Mouse (Mus musculus) forebrain, embryonic 12.5 days (tissue): Measurements from ENCODE around the gene Nlrp4a. TPM values are rescaled to one million over a fixed set of nuclear protein-coding genes. Genes with fewer than 3 reads are reported as not detected.
"Not testable (repeated sequence)": the region's sequence is repeated elsewhere in the genome, so short reads cannot be mapped to it uniquely, and the experiment has no call there.

Source experiments
- ATAC-seq: fragments of 200-750 bp; cut with Nextera tagmentation; 2 replicates; pipeline ENCODE4 v1.8.0; 2017; ENCODE audit warnings: moderate TSS enrichment; ENCODE audit not compliant: low FRiP score
- H3K27ac ChIP-seq: fragments of 300-500 bp; sonication (generic); 2 replicates; pipeline ENCODE4 v1.5.1; 2016; ENCODE audit warnings: mild to moderate bottlenecking
- H3K27me3 ChIP-seq: fragments of 300-500 bp; sonication (generic); 2 replicates; pipeline ENCODE4 v1.6.1; 2016; ENCODE audit warnings: mild to moderate bottlenecking
- H3K36me3 ChIP-seq: fragments of 300-500 bp; sonication (generic); replicated peaks from 2 replicates; pipeline ENCODE4 v1.6.1; 2016; ENCODE audit warnings: mild to moderate bottlenecking
- H3K4me1 ChIP-seq: fragments of 300-500 bp; sonication (generic); 2 replicates; pipeline ENCODE4 v1.6.1; 2016
- H3K4me2 ChIP-seq: fragments of 300-500 bp; sonication (generic); 2 replicates; pipeline ENCODE4 v1.6.1; 2016; ENCODE audit warnings: mild to moderate bottlenecking, moderate library complexity
- H3K4me3 ChIP-seq: fragments of 300-500 bp; sonication (generic); replicated peaks from 2 replicates; pipeline ENCODE4 v1.5.1; 2016; ENCODE audit warnings: mild to moderate bottlenecking
- H3K9ac ChIP-seq: fragments of 300-500 bp; sonication (generic); 2 replicates; pipeline ENCODE4 v1.6.1; 2016; ENCODE audit warnings: mild to moderate bottlenecking
- H3K9me3 ChIP-seq: fragments of 300-500 bp; sonication (generic); 2 replicates; pipeline ENCODE4 v1.6.1; 2016
- WGBS: fragments of 180-500 bp; shearing (Covaris S2); methylation state at CpG from one replicate; pipeline ENCODE4 v1.1.7; 2016; 5-methylcytosine and 5-hydroxymethylcytosine counted together
- polyA plus RNA-seq: library from polyadenylated mRNA; unstranded; fragments of >200 nt; fragmentation: Nextera tagmentation; extraction: Ambion mirVana; gene quantifications from 2 replicates; pipeline ENCODE4 v1.2.1, GENCODE M21; 2016

The Nlrp4a gene
- polyA plus RNA-seq, result not detected in 2 replicates

DNA sequence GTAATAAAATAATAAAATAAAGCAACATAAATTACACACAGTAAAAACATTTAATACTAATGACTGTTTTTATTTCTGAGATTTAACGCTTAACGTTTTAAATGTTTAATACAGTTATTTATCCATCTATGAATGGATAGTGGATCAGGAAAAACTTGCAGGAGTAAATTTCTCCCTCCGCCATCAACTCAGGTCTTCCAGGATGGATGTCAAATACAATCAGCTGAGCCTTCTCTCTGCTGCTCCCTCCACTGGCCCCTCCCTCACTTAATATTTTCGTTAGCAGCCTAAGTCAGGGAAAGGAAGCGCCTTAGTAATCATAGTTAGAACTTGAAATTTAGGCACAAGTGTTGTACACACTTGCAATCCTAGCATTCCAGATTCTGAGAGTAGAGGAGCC is at the start of gene Nlrp4a:
Nlrp4a (plus strand) TSS at position 301 of the 400 bp plus-strand sequence.
- no peaks in the 10 kb centered on the region for H3K9me3 ChIP-seq
- H3K4me1 ChIP-seq, result no peaks in the 10 kb centered on the region
- H3K27me3 ChIP-seq, result no peaks in the 10 kb centered on the region
- no peak for ATAC-seq
- no peak within 1 kb of the TSS for H3K27ac ChIP-seq
- H3K9ac ChIP-seq, result no peak within 1 kb of the TSS
- 89% methylated on average over 5 of the region's 5 CpGs for WGBS
- H3K4me2 ChIP-seq, result no peak within 1 kb of the TSS
- H3K4me3 ChIP-seq, result no peak within 1 kb of the TSS
- H3K36me3 ChIP-seq, result no peaks in the 10 kb centered on the region

DNA sequence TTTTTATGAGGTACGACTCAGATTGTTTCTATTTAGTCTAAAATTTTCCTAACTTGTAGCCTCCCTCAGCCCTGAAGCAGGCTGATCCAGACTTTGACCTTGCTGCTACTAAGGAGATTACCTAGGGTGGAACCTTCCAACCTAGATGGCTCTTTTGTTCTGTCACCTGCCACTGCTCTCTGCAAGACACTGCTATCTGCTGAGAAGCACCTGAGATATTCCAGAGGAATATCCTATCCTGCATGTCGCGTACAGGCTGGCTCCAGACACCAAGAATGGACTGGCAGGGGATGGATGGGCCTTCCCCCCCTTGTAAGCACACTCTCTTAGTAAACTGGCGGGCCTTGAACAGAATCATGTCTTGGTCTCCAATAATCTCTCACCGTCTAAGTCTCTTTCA is 48.2 kb upstream of the Nlrp4a start:
- H3K4me2 ChIP-seq, H3K9ac ChIP-seq, ATAC-seq, H3K9me3 ChIP-seq, H3K27ac ChIP-seq, H3K27me3 ChIP-seq, H3K36me3 ChIP-seq, H3K4me1 ChIP-seq, H3K4me3 ChIP-seq: not testable (repeated sequence)
- WGBS, result 81% methylated on average over 5 of the region's 5 CpGs

DNA sequence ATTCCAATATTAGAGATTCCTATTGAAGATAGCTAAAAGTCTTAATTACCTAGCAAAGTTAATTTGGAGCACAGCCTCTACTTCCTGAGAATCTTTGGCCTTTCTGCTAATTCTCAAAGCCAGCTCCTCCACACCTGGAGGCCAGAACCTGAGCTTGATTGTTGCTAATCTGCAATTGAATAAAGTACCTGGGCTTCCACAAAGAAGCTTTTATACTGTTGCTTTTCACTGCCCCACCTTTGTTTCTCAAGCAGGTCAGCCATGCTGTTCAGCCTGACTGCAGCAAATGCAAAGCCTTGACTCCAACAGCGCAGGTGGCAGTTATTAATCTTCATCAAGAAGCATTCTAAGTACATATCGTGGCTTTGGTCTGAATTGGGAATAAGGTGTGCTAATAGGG is 43.8 kb upstream of the Nlrp4a start:
- not testable (repeated sequence) for ATAC-seq, H3K9ac ChIP-seq, H3K36me3 ChIP-seq, H3K4me2 ChIP-seq, H3K4me3 ChIP-seq, H3K27ac ChIP-seq, H3K27me3 ChIP-seq, H3K4me1 ChIP-seq
- H3K9me3 ChIP-seq, result peaks cover 14% of the 10 kb centered on the region
- 80% methylated on average over 2 of the region's 2 CpGs for WGBS

DNA sequence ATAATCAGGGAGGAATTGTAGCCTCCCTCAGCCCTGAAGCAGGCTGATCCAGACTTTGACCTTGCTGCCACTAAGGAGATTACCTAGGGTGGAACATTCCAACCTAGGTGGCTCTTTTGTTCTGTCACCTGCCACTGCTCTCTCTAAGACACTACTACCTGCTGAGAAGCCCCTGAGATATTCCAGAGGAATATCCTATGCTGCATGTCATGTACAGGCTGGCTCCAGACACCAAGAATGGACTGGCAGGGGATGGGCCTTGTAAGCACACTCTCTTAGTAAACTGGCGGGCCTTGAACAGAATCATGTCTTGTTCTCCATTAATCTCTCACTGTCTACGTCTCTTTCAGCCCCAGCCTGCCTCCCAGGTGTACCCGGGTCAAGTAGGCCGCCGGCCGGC is 43.1 kb upstream of the Nlrp4a start:
- ATAC-seq, H3K4me2 ChIP-seq, H3K27ac ChIP-seq, H3K4me1 ChIP-seq, H3K27me3 ChIP-seq, H3K36me3 ChIP-seq, H3K4me3 ChIP-seq, H3K9ac ChIP-seq: not testable (repeated sequence)
- 92% methylated on average over 6 of the region's 6 CpGs for WGBS
- peaks cover 12% of the 10 kb centered on the region for H3K9me3 ChIP-seq

DNA sequence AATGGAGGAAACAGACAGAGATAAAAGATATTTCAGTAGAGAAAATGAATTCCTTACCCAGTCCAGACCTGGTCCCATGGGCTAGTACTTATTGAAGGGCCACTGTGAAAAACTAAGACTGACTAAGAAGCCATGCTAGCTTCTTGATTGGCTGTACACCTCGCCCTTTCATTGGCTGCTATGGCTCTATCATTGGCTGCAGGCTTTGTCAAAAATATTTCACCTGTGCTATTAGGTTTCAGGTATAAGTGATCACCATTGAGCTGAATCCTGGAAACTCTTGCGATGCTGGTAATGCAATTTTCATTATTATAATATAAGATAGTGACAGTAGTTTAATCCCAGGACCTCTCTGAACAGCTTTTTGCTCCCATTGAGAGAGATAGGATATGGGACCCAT is 31.3 kb upstream of the Nlrp4a start, which contains the start of gene Nlrp9c:
Nlrp9c (minus strand) TSS at position 101 of the 400 bp plus-strand sequence.
- H3K36me3 ChIP-seq, H3K4me3 ChIP-seq, ATAC-seq, H3K27me3 ChIP-seq, H3K9me3 ChIP-seq, H3K27ac ChIP-seq, H3K4me2 ChIP-seq, H3K9ac ChIP-seq, H3K4me1 ChIP-seq: not testable (repeated sequence)
- 65% methylated on average over 2 of the region's 2 CpGs for WGBS

DNA sequence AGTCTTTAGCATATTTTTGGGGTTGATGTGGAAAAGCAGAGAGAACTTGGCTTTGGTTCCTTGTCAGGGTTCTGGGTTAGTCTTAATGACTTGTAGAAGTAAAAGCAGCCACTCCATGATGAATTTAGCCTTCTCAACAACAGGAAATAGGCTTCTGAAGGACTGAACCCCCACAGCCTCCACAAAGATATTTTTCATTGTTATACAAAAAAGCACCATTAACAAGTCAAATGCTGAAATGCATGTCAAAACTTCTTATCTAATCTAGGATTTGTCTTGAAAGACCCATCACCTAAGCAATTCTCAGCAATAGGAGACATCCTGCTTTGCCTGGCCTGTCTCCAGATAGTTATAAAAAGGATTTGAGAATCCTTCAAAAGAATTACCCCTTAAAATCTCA is 41.8 kb downstream of the Nlrp4a start:
- Histone ChIP-seq H3K27me3 (no peaks in the 10 kb centered on the region), H3K9ac (no peak overlapping the region), H3K4me1 (no peaks in the 10 kb centered on the region), H3K4me3 (no peak overlapping the region), H3K27ac (no peak overlapping the region), H3K36me3 (no peaks in the 10 kb centered on the region), H3K4me2 (no peak overlapping the region), H3K9me3 (peaks cover 7% of the 10 kb centered on the region)
- ATAC-seq, result no peak

DNA sequence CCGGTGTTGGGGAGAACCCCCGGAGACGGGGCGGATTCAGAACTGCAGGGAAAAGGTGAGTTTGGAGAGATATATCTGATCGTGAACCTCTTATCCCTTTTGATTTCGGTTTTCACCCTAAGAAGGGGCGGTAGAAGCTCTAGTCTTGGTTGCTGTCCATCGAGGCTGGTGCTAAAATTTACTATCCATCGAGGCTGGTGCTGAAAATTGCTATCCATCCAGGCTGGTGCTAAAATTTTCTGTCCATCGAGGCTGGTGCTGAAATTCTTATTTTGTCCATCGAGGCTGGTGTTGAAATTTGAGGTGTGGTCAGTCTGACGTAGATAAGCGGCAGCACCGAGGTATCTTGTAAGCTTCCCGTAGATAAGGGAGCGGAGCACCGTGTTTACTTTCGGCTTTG is 54.6 kb downstream of the Nlrp4a start:
- WGBS, result 87% methylated on average over 18 of the region's 18 CpGs
- not testable (repeated sequence) for H3K27me3 ChIP-seq, H3K9me3 ChIP-seq, H3K9ac ChIP-seq, H3K27ac ChIP-seq, H3K36me3 ChIP-seq, H3K4me1 ChIP-seq, H3K4me3 ChIP-seq, ATAC-seq, H3K4me2 ChIP-seq

Other genes starting within 250 kb of the Nlrp4a start
- gene Vmn1r184, start 174.8 kb upstream of the Nlrp4a start, polyA plus RNA-seq, result not detected in 2 replicates
- gene Cyp2a4, start 127.9 kb upstream of the Nlrp4a start, polyA plus RNA-seq, result not detected in 2 replicates
- not detected in 2 replicates for gene Nlrp9c, start 31.4 kb upstream of the Nlrp4a start, polyA plus RNA-seq
- not detected in 2 replicates for gene Nlrp9a, start 99.9 kb downstream of the Nlrp4a start, polyA plus RNA-seq
- not detected in 2 replicates for gene Vmn1r185, start 183.4 kb downstream of the Nlrp4a start, polyA plus RNA-seq